Mouse (Mus musculus): ENCODE results near the gene Cadm1.

Cadm1 gene

DNA sequence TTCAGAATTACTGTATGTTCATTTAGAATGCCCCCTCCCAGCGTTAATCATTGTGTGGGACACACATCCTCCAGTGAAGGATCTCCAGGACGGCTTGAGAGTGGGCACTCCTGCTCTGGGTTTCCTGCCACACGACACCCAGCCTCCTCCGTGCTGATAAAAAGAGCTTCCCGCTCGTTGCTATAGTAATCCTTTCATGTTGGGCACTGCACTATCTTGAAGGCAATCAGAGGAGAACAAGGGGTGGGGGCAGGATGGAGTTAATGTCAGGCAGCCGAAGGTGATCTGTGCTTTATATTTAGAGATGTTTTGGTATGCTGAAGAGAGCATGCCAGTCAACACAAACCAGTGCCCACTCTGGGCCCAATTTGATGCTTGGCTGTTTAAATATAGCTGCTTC is 209.3 kb downstream of the Cadm1 start:
- no peak for DNase-seq (ENCODE audit: low spot score in 2 of 2)

DNA sequence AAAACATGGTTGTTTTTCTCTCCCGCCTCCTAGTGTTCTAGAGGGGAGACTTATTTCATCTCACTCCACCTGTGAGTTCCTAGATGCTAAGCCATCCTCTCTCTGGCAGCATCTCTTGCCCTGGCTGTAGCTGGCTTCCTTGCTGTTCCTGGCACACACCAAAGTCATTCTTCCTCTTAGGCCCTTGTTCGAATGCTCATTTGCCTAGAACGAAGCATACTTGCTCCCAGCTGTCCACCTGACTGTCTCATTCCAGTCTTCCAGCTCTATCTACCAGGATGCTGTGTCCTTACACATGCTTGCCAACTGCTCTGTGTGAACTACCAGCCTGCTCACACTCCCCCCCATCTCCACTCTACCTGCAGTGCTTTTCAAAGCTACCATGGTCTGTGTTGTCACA is 211.8 kb downstream of the Cadm1 start:
- no peak for DNase-seq (ENCODE audit: low spot score in 2 of 2)

DNA sequence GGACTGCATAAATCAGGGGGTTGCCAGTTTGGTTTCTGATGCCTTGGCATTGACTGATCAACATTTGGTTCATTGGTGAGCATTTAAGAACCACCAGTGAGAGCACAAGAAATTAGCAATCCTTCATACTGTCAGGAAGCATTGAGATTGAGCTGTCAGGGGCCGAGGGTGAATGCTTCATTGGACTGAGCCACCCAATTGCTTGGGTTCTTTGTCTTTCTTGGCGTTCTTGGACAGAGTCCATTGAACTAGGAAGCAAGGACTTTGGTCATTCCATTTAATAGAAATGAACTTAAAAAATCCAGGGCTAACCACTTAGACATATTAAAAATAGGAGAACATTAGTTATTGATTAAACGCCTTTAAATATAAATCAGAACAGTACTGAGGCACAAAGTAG is 214.9 kb downstream of the Cadm1 start:
- DNase-seq (ENCODE audit: low spot score in 2 of 2) = no peak

DNA sequence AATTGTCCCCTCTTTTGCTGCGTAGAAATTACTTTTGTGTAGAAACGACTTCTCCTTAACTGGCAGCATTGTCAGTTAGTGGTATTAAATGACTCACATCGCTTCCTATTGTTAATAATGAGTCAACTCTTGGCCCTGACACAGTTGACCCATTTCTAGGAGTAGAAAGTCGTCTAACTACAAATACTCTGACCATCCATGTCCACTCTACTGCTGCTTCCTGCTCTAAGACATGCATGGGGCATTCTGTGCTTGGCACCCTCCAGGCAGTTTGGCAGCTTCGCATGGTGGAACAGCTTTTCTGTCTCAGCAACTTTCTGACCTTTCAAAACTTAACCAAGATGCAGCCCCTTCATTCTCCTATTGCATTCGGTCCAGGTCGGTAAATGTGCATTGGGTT is 215.7 kb downstream of the Cadm1 start:
- no peak for DNase-seq (ENCODE audit: low spot score in 2 of 2)

DNA sequence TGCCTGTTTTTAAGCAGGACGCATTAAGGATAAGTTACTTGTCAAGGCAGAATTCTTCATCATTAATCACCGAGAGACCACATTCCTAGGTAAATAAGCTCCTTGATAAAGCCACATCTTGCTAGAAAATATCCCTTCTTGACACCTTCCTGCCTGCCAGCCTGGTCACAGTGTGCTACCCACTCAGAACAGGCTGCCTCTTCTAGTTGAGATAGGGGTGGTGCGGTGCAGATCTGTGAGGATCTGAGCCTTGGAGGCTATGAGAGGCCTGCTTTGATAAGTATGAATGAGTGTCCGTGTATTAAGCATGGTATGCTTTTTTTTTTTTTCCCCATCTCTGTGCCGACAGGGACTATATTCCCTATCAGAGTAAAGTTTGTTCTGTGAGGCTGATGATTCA is 219.2 kb downstream of the Cadm1 start:
- DNase-seq (ENCODE audit: low spot score in 2 of 2) = no peak

DNA sequence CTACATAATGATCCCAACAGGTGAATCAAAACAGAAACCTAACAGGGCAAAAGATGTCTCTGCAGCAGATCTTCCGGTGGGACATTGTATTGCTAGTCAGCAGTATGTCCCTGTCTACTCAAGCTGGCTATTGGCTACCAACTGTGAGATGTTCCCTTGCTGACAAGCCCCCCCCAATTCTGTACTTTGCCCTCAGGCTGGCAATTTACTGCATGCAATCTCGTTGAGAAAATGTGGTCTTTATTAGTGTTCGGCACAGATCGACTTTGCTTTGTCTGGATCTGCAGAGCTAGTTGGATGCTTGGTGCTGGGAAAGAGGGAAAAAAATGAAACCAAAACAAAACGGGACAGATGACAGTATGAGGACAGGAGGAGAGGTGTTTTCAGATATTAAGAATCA is 222.5 kb downstream of the Cadm1 start:
- DNase-seq (ENCODE audit: low spot score in 2 of 2) = no peak

DNA sequence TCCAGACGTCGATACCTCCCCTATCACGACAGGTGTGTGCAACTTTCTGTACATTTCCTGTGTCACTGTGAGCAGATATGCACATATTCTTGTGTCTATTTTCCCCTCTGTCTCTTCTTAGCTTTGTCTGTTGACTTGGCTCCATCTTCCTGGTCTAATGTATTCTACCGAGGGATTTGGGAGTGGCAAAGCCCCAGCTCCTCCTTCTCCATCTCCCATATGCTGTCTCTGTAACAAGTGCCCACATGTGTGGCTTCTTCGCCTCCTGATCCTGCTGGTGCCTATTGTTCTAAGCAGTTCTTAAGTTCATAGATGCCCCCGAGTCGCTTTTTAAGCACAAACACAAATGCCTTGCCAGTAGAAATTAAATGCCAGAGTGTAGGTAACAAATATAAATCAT is 223.2 kb downstream of the Cadm1 start:
- no peak for DNase-seq (ENCODE audit: low spot score in 2 of 2)

DNA sequence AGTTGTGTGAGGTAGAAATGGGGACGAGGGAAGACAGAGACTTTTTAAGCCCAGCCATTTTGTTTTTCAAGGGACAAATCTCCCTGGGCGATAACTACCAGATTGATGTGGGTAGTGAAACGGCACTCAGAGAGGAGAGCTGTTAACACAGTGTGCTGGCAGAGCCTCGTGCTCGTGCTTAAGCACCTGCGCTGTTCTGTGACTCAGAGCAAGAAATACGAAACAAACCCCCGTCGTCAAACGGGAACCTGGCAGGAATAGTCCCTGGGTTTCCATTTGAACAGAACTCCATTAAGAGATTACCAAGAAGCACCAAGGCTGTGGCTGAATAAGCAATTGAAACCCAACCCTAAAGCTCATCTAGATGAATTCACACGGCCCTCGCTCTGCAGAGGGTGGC is 225.1 kb downstream of the Cadm1 start:
- no peak for DNase-seq (ENCODE audit: low spot score in 2 of 2)

DNA sequence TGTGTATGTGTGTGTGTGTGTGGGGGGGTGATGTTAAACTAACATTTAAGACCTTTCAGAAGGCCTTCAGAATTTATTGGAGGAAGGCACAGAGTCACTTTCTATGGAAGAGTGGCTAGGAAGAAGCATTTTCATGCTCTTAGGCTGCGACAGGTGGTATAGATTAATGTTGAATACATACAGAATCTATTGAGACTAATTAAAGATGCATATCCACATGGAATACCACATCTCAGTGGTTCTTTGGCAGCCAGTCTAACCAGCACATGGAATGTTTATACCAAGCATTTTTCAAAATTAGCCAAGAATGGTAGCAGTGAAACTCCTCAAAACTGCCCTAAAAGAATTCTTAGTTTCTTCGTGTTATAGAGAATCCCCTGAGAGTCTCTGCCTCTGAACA is 227.8 kb downstream of the Cadm1 start:
- DNase-seq (ENCODE audit: low spot score in 2 of 2) = no peak

DNA sequence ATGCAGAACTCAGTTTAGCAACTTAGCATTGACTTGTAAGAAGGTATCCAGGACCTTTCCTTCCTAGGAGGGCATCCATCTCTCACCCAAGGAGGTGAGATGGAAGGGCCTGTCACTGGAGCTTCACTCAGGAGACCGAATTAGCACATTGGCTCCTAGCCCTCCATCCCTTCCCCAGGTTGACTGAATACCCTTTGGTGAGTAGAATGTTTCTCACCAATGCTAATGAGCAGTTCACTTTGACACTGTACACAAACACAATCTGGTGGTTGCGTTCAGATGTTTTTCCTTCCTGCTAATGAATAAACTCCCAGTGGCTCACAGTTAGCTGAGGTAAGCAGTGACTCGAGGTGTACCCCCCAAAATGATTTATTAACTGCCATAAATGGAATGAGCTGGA is 228.3 kb downstream of the Cadm1 start:
- DNase-seq (ENCODE audit: low spot score in 2 of 2) = no peak

DNA sequence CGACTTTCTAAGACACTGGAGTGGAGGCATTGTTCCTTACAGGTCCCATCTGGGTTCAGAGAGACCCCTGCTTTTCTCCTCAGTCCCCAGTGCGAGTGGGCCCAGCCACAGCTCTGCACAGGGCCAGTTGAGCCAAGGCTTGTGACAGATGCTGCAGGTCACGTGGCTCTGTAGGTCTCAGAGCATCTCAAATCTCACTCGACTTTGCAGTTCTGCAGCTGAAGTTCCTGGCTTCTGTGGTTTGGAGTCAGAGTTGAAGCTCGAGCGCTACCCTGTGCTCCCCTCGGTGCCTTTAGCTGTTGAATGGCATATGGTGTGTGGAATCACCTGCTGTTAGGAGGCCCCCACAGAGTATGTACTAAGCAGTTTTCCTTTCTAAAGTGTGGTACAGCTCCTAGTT is 229.8 kb downstream of the Cadm1 start:
- DNase-seq (ENCODE audit: low spot score in 2 of 2) = no peak

DNA sequence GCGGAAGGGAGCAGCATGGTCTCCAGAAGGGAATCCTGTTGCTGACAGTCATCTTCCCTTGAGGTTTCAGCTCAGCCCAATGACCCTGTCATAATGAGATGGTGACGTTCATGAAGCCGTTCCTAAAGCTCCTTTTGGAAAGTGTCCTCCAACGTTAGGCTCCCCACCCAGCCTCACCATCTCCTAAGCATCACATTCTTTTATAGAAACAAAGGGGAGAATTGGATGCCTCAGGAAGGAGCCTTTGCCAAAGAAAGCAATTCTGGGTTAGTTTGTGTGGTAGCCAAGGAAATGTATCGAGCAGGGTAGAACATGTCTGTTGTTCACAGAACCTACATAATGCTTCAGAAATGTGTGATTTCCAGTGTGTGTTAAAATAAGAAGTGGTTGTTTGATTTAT is 231.6 kb downstream of the Cadm1 start:
- no peak for DNase-seq (ENCODE audit: low spot score in 2 of 2)

DNA sequence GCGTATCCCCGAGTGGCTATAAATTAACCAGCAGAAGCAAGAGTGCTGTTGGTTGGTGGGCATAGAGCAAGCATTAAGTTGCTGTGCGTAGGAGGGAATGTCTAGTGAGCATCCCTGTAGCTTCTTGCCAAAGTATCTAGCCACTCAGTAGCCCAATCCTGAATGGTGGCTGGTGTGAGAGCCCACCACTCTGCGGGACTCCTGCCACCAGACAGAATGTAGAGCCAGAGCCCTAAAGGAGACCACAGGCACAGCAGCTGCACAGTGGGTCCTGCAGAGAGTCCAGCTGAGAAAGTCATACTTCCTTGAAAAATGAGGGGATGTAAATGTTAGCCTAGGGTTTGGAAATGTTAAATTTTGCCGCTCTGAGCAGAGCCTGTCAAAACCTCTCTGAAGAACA is 232.9 kb downstream of the Cadm1 start:
- no peak for DNase-seq (ENCODE audit: low spot score in 2 of 2)

DNA sequence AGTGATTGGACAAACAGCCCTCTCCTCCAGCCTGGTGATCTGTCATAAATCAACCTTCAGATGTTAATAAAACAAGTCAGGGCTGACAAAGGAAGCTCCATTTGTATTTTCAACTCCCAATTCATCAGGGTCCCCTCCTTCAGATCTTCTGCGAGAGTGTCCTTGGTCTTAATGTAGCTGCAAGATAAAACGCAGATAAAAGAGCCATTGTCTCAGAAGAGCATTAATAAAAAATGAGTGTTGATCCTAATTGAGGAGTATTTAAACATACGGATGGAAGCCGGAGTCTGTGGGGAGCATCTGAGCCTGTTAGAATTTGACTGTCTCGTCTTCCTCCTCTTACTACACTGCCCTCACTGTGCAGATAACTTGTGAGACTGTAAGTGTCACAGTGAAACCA is 234.9 kb downstream of the Cadm1 start:
- no peak for DNase-seq (ENCODE audit: low spot score in 2 of 2)

DNA sequence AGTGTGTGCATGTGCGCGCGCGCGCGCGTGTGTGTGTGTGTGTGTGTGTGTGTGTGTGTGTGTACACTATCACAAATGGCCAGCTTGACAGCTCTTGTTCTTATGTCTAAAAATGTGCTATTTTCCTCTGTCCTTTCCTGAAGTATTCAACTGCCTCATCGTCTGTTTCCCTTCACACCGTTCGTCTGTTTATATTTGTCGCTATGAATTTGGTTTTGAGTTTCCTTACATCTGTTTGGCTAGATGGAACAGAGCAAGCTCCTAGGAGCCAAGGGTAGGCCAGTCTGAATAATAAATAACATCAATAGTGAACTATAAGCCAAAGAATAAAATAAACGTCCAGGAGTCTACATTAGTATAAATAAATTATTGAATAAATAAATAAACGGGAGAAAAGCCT is 235.3 kb downstream of the Cadm1 start:
- DNase-seq (ENCODE audit: low spot score in 2 of 2) = no peak

DNA sequence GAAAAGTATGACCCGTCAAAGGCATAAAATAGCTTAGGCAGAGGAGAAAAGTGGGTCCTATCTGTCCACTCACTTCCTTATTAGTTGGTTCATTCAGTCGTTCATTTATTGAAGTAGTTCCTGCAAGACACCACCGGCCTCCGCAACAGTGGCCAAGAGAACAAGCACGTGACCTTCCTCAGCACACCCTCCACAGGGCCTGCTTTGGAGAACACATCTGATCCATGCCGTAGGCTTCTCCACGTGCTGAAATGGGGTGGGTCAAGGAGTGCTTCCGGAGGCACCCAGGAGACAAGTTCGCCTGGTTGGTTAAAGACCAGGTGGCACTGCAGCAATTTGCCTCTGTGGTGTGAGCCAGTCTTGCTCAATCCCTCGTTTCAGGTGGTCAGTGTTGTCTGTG is 236.4 kb downstream of the Cadm1 start:
- no peak for DNase-seq (ENCODE audit: low spot score in 2 of 2)

DNA sequence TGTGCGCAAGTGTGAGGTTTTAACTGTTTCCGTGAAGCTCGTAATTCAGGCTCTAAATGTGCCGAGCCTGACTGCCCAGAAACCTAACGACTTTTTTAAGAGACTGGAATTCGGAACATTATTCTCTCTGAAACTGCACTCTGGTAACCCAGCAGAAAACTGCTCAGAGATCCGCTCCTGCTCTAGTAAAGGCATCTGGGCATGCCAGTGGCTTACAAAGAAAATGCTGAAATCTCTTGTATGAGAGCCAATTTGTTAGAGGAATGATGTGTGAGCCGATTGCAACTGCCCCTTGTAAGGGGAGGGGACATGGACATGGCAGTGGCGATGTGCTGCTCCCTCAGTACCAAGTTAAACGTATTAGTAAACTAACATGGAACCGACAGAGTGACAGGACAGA is 240.9 kb downstream of the Cadm1 start:
- DNase-seq (ENCODE audit: low spot score in 2 of 2) = no peak

DNA sequence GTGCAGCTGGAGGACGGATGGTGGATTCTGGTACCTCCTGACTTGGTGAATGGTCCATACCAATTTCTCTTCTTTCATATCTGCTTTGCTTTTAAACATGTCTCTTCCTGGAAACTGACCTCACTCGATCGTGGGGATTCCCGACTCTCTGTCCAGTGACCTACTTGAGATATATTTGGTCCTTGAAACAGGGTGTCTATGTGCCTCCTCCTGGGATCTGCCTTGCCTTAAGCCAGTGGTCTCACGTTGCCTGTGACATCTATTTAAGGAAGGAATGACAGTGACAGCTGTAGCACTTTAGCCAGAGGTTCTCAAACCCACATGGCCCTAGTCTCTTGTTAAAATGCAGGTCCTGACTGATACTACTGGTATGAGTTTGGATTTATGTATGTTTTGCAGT is 242.0 kb downstream of the Cadm1 start:
- no peak for DNase-seq (ENCODE audit: low spot score in 2 of 2)

DNA sequence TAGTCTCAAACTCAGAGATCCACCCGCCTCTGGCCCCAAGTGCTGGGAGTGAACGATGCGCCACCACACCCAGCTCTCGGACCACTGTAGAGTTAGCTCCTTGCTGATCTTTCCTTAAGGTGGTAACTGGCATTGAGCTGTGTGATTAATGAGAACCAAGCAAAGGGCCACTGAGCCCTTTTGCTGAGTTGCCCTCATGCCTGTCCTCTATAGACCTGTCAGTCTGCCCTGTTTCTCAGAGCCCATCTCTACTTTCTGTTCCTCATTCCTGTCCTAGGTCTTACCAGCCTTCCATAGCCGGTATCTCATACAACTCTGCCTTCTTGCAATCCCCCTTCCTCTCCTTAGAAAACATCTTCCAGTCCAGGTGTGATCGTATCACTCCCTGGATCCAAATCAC is 242.8 kb downstream of the Cadm1 start:
- no peak for DNase-seq (ENCODE audit: low spot score in 2 of 2)

DNA sequence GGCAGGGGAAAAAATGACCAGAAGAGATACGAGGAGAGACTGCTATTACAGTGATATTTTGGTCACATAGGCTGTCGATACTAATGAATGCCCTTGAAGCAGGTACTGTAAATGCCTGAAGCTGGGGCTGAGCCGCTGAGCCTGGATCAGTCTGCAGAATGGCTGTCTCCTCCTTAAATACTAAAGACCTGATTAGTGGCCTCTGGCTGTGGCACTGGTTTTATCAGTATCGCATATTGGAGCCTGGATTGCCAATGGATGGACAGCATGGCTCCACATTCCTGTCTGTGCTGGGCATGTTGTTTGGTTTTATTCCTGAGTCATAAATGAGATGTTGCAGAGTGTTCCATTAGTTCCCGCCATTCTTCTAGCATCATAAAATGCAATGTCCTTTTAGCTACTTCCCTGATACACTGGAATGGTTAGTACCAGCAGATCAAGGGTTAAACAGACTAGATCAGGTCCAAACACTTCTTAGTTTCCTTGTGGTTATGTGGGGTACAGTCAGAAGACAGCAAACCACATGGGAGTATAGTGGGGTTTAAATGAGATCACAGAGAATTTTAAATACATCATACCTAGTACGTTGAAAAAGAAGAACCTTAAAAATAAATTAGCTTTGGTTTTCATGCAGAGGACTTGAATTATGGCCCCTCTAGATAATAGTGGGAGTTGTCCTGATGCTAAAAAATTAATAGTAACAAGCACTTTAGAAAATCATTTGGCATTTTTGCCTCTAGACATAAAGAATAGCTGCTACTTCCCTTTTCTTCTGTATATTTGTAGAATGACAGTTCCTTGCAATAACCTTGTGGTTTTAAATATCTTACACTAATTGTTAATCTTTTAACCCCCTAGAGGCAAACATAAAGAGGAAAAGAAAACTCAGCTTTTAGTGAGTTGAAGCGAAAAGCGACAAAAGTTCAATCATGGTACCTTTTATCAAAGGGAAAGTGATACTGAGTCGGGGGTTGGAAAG is 247.3 kb downstream of the Cadm1 start:
- no peak for DNase-seq (ENCODE audit: low spot score in 2 of 2)

DNA sequence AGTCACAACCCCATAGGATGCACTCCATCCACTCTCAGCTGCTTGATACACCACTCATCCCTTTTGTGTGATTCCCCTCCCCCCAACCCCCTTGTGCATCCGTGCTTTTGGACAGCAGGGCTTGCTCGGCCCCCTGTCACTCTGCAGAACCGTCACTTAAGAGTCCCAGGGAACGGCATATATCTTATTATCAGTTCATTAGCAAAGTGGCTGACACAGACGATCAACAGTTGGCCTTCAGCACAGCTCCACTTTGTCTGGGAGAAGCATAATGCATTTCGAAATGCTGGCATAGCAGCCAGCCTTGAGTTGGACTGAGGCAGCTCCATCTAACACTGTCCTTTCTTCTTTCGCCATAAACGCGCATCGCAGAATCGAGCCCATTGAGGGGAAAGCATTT is 248.5 kb downstream of the Cadm1 start:
- no peak for DNase-seq (ENCODE audit: low spot score in 2 of 2)

DNA sequence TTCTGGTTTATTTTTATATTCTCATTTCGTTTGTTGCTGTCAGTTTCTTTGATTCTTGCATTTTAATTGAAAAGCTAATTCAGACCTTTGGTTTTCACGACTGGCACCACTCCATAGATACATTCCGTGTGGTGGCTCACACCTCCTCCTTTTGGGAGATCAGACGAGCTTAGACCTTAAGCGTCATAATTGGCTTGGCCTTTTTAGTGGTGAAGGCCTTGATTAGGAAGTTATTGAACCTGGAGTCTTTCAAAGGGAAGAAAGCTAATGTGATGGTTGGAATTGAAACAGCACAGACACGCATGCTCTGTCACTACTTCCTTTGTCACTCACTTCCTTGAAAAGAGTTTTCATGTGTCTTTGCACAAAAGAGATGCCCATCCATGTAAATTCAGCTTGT is 249.3 kb downstream of the Cadm1 start:
- no peak for DNase-seq (ENCODE audit: low spot score in 2 of 2)

DNA sequence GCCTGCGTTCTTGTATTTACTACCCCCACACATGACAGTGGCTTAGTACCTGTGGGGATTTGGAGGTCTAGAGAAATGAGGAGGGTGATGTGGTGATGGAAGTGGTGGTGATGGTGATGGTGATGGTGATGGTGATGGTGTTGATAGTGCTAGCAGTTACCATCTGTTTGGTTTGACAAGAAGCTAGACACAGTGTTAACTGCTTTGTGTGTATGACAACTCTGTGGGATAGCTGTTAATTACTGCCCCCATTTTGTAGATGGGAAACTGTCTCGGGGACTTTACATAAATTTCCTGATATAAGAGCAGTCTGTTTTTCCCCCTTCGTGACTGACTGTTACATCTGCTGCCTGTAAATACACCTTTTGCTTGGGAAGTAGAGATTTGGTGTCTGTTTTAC is 256.7 kb downstream of the Cadm1 start:
- DNase-seq (ENCODE audit: low spot score in 2 of 2) = no peak

DNA sequence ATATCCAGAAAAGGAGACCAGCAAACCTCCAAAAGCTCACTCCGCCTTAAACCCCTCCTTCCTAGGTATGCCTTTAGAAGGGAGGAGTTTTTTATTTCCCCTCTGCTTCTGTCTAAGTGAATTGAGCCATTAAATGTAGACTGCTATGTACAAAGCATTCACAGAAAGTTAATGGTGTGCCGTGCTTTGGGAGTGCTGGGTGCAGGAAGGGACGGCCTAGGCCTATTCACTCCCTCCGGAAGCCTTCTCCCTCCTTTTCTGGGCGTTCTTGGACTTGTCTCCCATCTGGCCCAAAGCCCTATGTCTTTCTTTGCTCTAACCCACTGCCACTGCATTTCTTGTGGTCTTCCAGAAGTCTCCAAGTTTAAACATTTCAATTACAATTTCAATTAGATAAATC is 268.5 kb downstream of the Cadm1 start:
- DNase-seq (ENCODE audit: low spot score in 2 of 2) = no peak
